Mouse (Mus musculus): ENCODE measurements around the gene Fgf13. TPM values are rescaled to one million over a fixed set of nuclear protein-coding genes. Genes with fewer than 3 reads are reported as not detected.

The Fgf13 gene
- total RNA-seq, 2 experiments from 2014 or later, result 58.4 to 67.3 TPM

GRCm38 (mm10) chrX:59194149-59194548 lies 373.7 kb downstream of the Fgf13 start:
- no peak for DNase-seq (ENCODE audit: low spot score in 2 of 2)

- DNase-seq (ENCODE audit: low spot score in 2 of 2), result no peak
These were observed 380.9 kb downstream of the Fgf13 start for GRCm38 (mm10) chrX:59186922-59187321.

DNA sequence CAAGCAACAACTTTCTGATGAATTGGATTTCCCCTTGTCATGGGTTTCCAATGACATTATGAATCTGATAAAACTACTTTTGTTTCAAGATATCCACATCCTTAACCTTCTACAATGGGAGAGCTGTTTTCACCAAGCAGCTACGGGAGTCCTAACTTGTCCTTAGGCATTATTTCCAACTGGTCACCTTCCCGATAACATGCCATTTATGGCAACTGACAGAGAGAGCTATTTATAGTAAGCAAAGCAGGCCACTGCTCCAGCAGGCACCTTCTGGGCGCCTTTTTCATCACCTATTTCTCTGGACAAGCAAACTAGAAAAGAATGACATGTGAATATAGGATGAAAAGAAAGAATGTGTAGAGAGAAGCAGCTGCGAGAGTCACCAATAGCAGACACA lies 385.5 kb downstream of the Fgf13 start:
- no peak for DNase-seq (ENCODE audit: low spot score in 2 of 2)

- no peak for DNase-seq (ENCODE audit: low spot score in 2 of 2)
These were observed 388.2 kb downstream of the Fgf13 start for GRCm38 (mm10) chrX:59179627-59180026.

GRCm38 (mm10) chrX:59179081-59179596 lies 388.7 kb downstream of the Fgf13 start:
- DNase-seq (ENCODE audit: low spot score in 2 of 2), result peak in 1 of 2 experiments; percentile 28

GRCm38 (mm10) chrX:59177653-59178052 lies 390.2 kb downstream of the Fgf13 start:
- DNase-seq (ENCODE audit: low spot score in 2 of 2), result no peak

GRCm38 (mm10) chrX:59172200-59172599 lies 395.7 kb downstream of the Fgf13 start:
- no peak for DNase-seq (ENCODE audit: low spot score in 2 of 2)

GRCm38 (mm10) chrX:59166763-59167162 lies 401.1 kb downstream of the Fgf13 start:
- no peak for DNase-seq (ENCODE audit: low spot score in 2 of 2)

DNA sequence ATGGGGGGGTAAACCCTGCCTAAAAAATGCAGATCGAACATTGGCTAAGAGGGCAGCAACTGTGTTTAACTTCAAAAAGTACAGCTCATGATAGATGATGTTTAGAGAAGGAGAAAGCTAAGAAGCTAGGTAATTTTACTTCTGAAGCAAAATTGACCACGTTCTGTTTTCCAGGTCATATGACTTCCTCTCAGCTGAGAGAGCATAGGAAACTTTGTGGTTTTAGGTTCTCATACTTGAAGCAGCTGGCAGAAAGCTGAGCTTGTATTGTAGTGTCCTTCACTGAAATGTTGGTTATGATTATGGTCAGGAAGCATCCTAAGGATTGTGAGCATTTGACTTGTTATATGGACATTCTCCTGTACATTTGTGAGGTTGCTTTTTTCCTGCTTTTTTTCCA lies 425.9 kb downstream of the Fgf13 start:
- no peak for DNase-seq (ENCODE audit: low spot score in 2 of 2)

DNA sequence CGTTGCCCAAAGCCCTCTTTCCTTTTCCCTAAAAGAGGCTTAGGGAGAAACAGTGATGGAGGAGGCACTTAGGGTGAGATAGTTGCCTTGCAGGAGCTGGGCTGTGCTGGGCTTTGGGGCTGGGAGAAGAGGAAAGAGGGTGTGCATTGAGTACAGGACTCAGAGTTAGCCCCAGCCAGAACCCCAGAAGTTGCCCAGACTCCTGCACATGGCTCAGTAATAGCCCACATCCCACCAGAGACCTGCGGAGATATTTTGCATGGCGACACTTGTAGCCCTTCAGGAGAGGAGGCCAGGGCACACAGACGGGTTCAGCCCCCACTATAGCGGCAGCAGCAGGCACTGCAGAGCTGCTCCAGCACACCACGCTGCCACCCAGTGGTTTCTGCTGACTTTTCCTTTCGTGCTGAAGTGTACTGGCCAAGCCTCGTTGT lies 432.9 kb downstream of the Fgf13 start:
- peak; percentile 12 to 15 for DNase-seq (ENCODE audit: low spot score in 2 of 2)

DNA sequence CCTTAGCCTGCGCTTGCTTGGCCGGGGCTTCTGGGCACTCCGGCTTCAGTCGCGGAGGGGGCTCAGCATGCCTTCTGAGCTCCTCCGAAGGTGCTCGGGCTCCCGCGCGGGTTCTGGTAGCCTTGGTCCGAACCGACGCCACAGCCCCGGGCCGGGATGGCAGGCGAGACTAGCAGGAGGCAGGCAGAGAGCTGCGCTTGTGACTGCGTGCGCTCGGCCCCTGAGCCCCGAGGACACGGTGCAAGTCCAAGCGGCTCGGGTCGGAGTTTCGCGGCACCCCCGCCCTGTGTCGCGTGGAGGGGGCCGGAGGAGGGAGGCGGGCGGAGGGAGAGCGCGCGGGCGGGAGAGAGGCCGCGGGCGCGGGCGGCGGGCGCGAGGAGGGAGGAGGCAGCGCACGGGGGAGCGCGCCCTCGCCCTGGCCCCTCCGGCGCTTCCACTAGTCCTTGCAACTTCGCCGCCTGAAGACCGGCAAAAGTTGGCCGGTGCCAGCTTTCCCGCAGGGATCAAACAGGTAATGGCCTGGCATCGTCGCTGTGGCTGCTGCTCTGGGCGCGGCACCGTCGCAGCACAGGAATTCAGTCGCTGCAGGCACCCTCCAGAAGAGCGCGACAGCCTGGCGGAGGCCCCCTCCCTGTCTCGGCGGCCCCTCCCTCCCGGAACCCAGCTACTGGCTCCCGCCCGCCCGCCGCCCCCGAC lies 433.6 kb downstream of the Fgf13 start:
- peak; percentile 12 to 16 for DNase-seq (ENCODE audit: low spot score in 2 of 2)

- peak in 1 of 2 experiments; percentile 16 for DNase-seq (ENCODE audit: low spot score in 2 of 2)
These were observed 434.1 kb downstream of the Fgf13 start for GRCm38 (mm10) chrX:59133834-59134165.

DNA sequence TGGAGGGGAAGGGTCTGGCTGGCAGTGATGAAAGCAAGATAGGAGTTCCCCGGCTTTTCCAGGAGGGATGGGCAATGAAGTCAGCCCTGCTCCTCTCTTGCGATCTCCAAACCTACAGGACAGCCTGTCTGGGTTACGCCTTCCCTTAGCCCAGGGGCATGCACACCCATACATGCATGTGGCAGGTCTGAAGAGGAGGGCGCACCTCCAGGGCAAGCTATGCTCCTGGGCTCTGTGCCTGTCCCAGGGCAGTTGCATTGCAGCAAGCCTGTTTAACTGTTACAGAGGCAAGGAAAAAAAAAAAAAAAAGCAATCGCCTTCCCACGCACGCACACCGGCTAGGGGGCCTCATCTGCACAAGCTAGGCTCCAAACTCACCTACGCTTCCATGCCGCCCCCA lies 434.5 kb downstream of the Fgf13 start:
- DNase-seq (ENCODE audit: low spot score in 2 of 2), result peak in 1 of 2 experiments; percentile 4

DNA sequence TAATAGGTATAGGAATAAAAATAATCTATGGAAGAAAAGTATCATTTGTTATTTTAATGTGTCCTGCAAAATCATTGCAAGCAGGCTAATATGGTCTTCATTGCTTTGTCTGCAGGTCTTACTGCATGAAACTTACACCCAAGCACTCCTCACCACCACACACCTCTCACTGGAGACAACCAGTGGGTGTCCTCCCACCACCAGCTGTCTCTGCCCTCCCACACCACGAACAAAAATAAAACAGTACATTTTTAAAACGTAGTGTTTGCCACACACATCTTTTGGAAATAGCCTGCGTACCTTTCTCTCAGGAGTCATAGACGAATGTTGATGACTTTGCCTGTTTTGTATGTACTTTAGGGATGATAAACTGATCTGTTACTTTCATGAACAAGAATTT lies 441.2 kb downstream of the Fgf13 start:
- DNase-seq (ENCODE audit: low spot score in 2 of 2), result no peak

GRCm38 (mm10) chrX:59113187-59113586 lies 454.7 kb downstream of the Fgf13 start:
- no peak for DNase-seq (ENCODE audit: low spot score in 2 of 2)

- DNase-seq (ENCODE audit: low spot score in 2 of 2), result no peak
These were observed 481.9 kb downstream of the Fgf13 start for GRCm38 (mm10) chrX:59085928-59086327.

DNA sequence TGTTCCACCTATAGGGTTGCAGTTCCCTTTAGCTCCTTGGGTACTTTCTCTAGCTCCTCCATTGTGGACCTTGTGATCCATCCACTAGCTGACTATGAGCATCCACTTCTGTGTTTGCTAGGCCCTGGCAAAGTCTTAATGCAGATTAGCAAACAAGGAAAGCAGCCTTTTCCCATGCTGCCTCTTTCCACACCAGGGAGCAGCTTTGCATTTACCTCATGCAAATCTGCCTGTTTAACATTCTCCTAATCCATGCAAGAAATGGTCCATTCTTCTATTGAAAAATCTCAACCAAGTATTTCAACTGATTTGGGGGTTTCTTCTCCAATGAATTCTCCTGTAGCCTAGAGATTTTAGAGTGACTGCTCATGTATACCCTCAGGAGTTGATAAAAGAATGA lies 487.4 kb downstream of the Fgf13 start:
- DNase-seq (ENCODE audit: low spot score in 2 of 2), result no peak

- DNase-seq (ENCODE audit: low spot score in 2 of 2), result no peak
These were observed 495.8 kb downstream of the Fgf13 start for GRCm38 (mm10) chrX:59072083-59072482.

DNA sequence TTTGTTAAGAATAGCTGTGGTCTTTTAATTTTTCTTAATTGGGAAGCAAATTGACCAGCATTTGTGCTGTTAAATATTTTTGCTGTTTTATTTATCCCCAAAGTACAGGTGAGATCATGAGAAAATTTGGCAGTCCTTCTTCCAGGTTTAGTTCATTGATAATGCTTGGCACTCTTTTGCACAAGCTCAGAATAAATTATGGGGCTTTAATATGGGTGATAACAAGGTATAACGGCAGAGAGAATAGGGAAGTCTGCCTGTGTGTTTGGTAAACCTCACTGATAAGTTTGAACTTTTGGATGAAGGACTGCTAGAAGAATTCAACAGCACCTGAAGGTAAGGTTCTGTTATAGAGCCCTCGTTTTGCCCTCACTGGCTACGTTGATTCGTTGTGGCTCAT lies 504.7 kb downstream of the Fgf13 start:
- no peak for DNase-seq (ENCODE audit: low spot score in 2 of 2)

- DNase-seq (ENCODE audit: low spot score in 2 of 2), result no peak
These were observed 532.9 kb downstream of the Fgf13 start for GRCm38 (mm10) chrX:59034969-59035368.

Measured in gastrocnemius, postnatal 4 days (tissue).